ENCODE assay signal across 8 mouse cellular contexts in the genomic region with DNA sequence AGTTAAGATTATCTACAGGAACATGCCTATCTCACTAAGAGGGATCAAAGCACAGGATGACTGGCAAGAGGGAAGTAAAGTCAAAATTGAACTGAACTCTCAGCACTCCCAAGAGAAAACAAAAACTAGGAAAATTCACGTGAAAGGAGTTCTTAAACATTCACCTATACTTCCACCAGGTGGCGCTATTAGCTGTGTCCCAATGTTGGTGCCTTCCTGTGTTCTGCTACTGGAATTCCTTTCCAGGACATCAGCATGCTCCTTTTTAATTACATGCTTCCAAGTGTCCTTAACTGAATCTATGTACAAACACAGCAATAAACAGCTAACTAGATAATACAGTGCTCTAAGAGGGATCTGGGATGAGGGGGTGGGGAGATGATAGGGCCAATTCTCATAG. TPM values are rescaled to one million over a fixed set of nuclear protein-coding genes. Genes with fewer than 3 reads are reported as not detected.
DNase-seq lines count a peak whose midpoint lies in the region; ATAC-seq and TF ChIP-seq lines count a peak whose summit lies in the region.

No protein-coding gene starts in this region.

- peak; percentile 40; the same call in 1 of the 2 replicates for TF ChIP-seq CTCF in liver, adult 2 months (IDR thresholded peaks at IDR 0.05; ENCODE audit: low read depth, low read length)

- no peak overlapping the region for H3K9ac ChIP-seq in forebrain, embryonic 11.5 days (ENCODE audit: low read length)
- H3K9ac ChIP-seq in forebrain, embryonic 15.5 days (replicated peaks) = no peak overlapping the region
- no peak overlapping the region for H3K9ac ChIP-seq in intestine, embryonic 15.5 days
- no peak overlapping the region for H3K9ac ChIP-seq in liver, adult 2 months (ENCODE audit: low read depth, low read length)

- no peak overlapping the region for H3K4me2 ChIP-seq in forebrain, embryonic 11.5 days (ENCODE audit: low read depth, low read length, severe bottlenecking)
- H3K4me2 ChIP-seq in forebrain, embryonic 15.5 days (replicated peaks) = no peak overlapping the region
- H3K4me2 ChIP-seq in intestine, embryonic 15.5 days (replicated peaks) = no peak overlapping the region

- TF ChIP-seq POLR2A in liver, adult 2 months (IDR thresholded peaks at IDR 0.05; ENCODE audit: extremely low read depth, insufficient read depth, low read length) = no peak

- H3K4me3 ChIP-seq in forebrain, embryonic 11.5 days (ENCODE audit: low read depth, low read length) = no peak overlapping the region
- no peak overlapping the region for H3K4me3 ChIP-seq in forebrain, embryonic 15.5 days
- no peak overlapping the region for H3K4me3 ChIP-seq in intestine, embryonic 15.5 days (replicated peaks)
- no peak overlapping the region for H3K4me3 ChIP-seq in liver, adult 2 months (ENCODE audit: insufficient read depth, low read depth, low read length)

- no peaks in the 10 kb centered on the region for H3K36me3 ChIP-seq in forebrain, embryonic 11.5 days (ENCODE audit: control insufficient read depth, insufficient read depth, low read length)
- H3K36me3 ChIP-seq in forebrain, embryonic 15.5 days = no peaks in the 10 kb centered on the region
- no peaks in the 10 kb centered on the region for H3K36me3 ChIP-seq in intestine, embryonic 15.5 days
- H3K36me3 ChIP-seq in liver, adult 2 months (ENCODE audit: control insufficient read depth, insufficient read depth, low read length) = no peaks in the 10 kb centered on the region

- DNase-seq in forebrain, embryonic 11.5 days (ENCODE audit: low spot score) = peak; percentile 52
- peak; percentile 68 for DNase-seq in 416B (ENCODE audit: low read depth)
- DNase-seq in adrenal gland, postnatal 36 days = peak; percentile 28 to 70
- peak; percentile 66 for DNase-seq in liver, adult 2 months (ENCODE audit: extremely low read depth, low read depth, low spot score)
- DNase-seq in right cerebral cortex, postnatal 14 days = peak; percentile 23

- H3K4me1 ChIP-seq in forebrain, embryonic 11.5 days (replicated peaks; ENCODE audit: control insufficient read depth, insufficient read depth, low read length) = 0 out of 2 replicates have a peak, but pooled peaks cover 1% of the 10 kb centered on the region
- H3K4me1 ChIP-seq in forebrain, embryonic 15.5 days = no peaks in the 10 kb centered on the region; the same call in 1 of the 2 replicates
- H3K4me1 ChIP-seq in intestine, embryonic 15.5 days (replicated peaks) = no peaks in the 10 kb centered on the region
- peaks cover 7% of the 10 kb centered on the region for H3K4me1 ChIP-seq in liver, adult 2 months (ENCODE audit: control insufficient read depth, insufficient read depth, low read length)

- H3K27ac ChIP-seq in forebrain, embryonic 11.5 days (ENCODE audit: low read depth, low read length) = no peak overlapping the region
- H3K27ac ChIP-seq in forebrain, embryonic 15.5 days (replicated peaks) = no peak overlapping the region
- H3K27ac ChIP-seq in intestine, embryonic 15.5 days = no peak overlapping the region
- H3K27ac ChIP-seq in liver, adult 2 months (replicated peaks; ENCODE audit: insufficient read depth, low read depth, low read length) = no peak overlapping the region

- H3K9me3 ChIP-seq in forebrain, embryonic 11.5 days (ENCODE audit: control insufficient read depth, low read length) = no peaks in the 10 kb centered on the region
- no peaks in the 10 kb centered on the region for H3K9me3 ChIP-seq in forebrain, embryonic 15.5 days
- H3K9me3 ChIP-seq in intestine, embryonic 15.5 days = no peaks in the 10 kb centered on the region

- peaks cover 11% of the 10 kb centered on the region; the same call in 1 of the 2 replicates for H3K79me2 ChIP-seq in liver, adult 2 months (ENCODE audit: control insufficient read depth, insufficient read depth, low read length)

- 2% methylated on average over 2 of the region's 2 CpGs for WGBS in forebrain, embryonic 11.5 days
- under 1% methylated on average over 2 of the region's 2 CpGs for WGBS in forebrain, embryonic 15.5 days
- 6% methylated on average over 2 of the region's 2 CpGs for WGBS in intestine, embryonic 15.5 days
- WGBS in liver, adult 2 months = 0% methylated on average over 2 of the region's 2 CpGs

- no peaks in the 10 kb centered on the region for H3K27me3 ChIP-seq in forebrain, embryonic 11.5 days (ENCODE audit: control insufficient read depth, insufficient read depth, low read length)
- no peaks in the 10 kb centered on the region for H3K27me3 ChIP-seq in forebrain, embryonic 15.5 days
- no peaks in the 10 kb centered on the region for H3K27me3 ChIP-seq in intestine, embryonic 15.5 days (replicated peaks)
- no peaks in the 10 kb centered on the region for H3K27me3 ChIP-seq in liver, adult 2 months (ENCODE audit: control insufficient read depth, insufficient read depth, low read length)

- ATAC-seq in forebrain, embryonic 11.5 days (replicated peaks; ENCODE audit: low FRiP score) = 0 out of 2 replicates have a peak, but pooled peaks have one; percentile 21
- no peak for ATAC-seq in forebrain, embryonic 15.5 days (replicated peaks)
- ATAC-seq in erythroblast, adult 5-6 weeks (replicated peaks; ENCODE audit: low FRiP score, poor library complexity, severe bottlenecking) = peak; percentile 88
- ATAC-seq in intestine, embryonic 15.5 days = peak; percentile 47; the same call in 1 of the 2 replicates

RNA-seq across cellular contexts. Expression of a gene that starts 25.3 kb away (rescaled TPM):
- polyA plus RNA-seq in forebrain, embryonic 11.5 days (2014; fragmentation: Nextera tagmentation; extraction: Ambion mirVana) = 64.2 and 74.7 TPM in 2 replicates
- polyA plus RNA-seq in forebrain, embryonic 15.5 days (2015; fragmentation: Nextera tagmentation; extraction: Ambion mirVana) = 40.2 and 42.4 TPM in 2 replicates
- 10 to 100 TPM; 50.0 to 52.8 TPM for total RNA-seq in adrenal gland, postnatal 36 days (2021)
- total RNA-seq in erythroblast, adult 5-6 weeks (2015; ENCODE audit: low replicate concordance) = 5.2 and 7.5 TPM in 2 replicates
- total RNA-seq in erythroblast, adult 5-6 weeks (2017; ENCODE audit: low replicate concordance) = 9.5 and 10.2 TPM in 2 replicates
- 52.9 and 62.8 TPM in 2 replicates for polyA plus RNA-seq in intestine, embryonic 15.5 days (2015; fragmentation: Nextera tagmentation; extraction: Ambion mirVana)
- 17.0 and 17.5 TPM in 2 replicates for total RNA-seq in liver, adult 2 months (2014; rRNA removed)
- 2.2 and 2.6 TPM in 2 replicates for polyA plus RNA-seq in liver, adult 2 months (2012; rRNA removed)

RNA-seq across cellular contexts. Expression of a gene that starts 34.0 kb away (rescaled TPM):
- 1.0 and 1.3 TPM in 2 replicates for polyA plus RNA-seq in forebrain, embryonic 11.5 days (2014; fragmentation: Nextera tagmentation; extraction: Ambion mirVana)
- polyA plus RNA-seq in forebrain, embryonic 15.5 days (2015; fragmentation: Nextera tagmentation; extraction: Ambion mirVana) = 0.50 and 0.86 TPM in 2 replicates
- total RNA-seq in adrenal gland, postnatal 36 days (2021) = 1 to 10 TPM; 1.1 to 1.2 TPM
- 0.63 TPM in 1 of 2 replicates, not detected in the other for total RNA-seq in erythroblast, adult 5-6 weeks (2015; ENCODE audit: low replicate concordance)
- total RNA-seq in erythroblast, adult 5-6 weeks (2017; ENCODE audit: low replicate concordance) = 4.0 TPM in 1 of 2 replicates, not detected in the other
- polyA plus RNA-seq in intestine, embryonic 15.5 days (2015; fragmentation: Nextera tagmentation; extraction: Ambion mirVana) = 1.3 and 1.4 TPM in 2 replicates
- 0.40 and 0.83 TPM in 2 replicates for total RNA-seq in liver, adult 2 months (2014; rRNA removed)
- 0.50 and 0.88 TPM in 2 replicates for polyA plus RNA-seq in liver, adult 2 months (2012; rRNA removed)

RNA-seq across cellular contexts. Expression of a gene that starts 50.3 kb away (rescaled TPM):
- 7.5 and 8.5 TPM in 2 replicates for polyA plus RNA-seq in forebrain, embryonic 11.5 days (2014; fragmentation: Nextera tagmentation; extraction: Ambion mirVana)
- 5.6 and 8.5 TPM in 2 replicates for polyA plus RNA-seq in forebrain, embryonic 15.5 days (2015; fragmentation: Nextera tagmentation; extraction: Ambion mirVana)
- 1 to 10 TPM; 8.7 to 9.8 TPM for total RNA-seq in adrenal gland, postnatal 36 days (2021)
- total RNA-seq in erythroblast, adult 5-6 weeks (2015; ENCODE audit: low replicate concordance) = not detected in 2 replicates
- not detected in 2 replicates for total RNA-seq in erythroblast, adult 5-6 weeks (2017; ENCODE audit: low replicate concordance)
- polyA plus RNA-seq in intestine, embryonic 15.5 days (2015; fragmentation: Nextera tagmentation; extraction: Ambion mirVana) = 3.8 and 4.8 TPM in 2 replicates
- 0.65 and 0.74 TPM in 2 replicates for total RNA-seq in liver, adult 2 months (2014; rRNA removed)
- 0.09 TPM in 1 of 2 replicates, not detected in the other for polyA plus RNA-seq in liver, adult 2 months (2012; rRNA removed)

Comparison
In these comparisons a context has a peak if more than half of its experiments do, and no peak if none do; other contexts are left out.
1. RNA of a gene that starts 25.3 kb away (polyA plus RNA-seq): 64.2 to 74.7 TPM in forebrain, embryonic 11.5 days, 52.9 to 62.8 TPM in intestine, embryonic 15.5 days and 40.2 to 42.4 TPM in forebrain, embryonic 15.5 days; 2.2 to 2.6 TPM in liver, adult 2 months; every median in the first group is over 10 times any median in the second.
2. Peak in every context shown above with its lines, with median percentiles within 50 percentile points of each other: DNase-seq.